Mouse (Mus musculus): ENCODE measurements around the gene Inafm1.
A peak's percentile ranks its signal among the peaks of the same experiment; 100 is the strongest.
"Not testable (repeated sequence)": the region's sequence is repeated elsewhere in the genome, so short reads cannot be mapped to it uniquely, and the experiment has no call there.

The Inafm1 gene

GRCm38 (mm10) chr7:16273081-16273765, at the start of gene Inafm1:
Gene Inafm1, minus strand, starts transcription at chr7:16273617.
- peak; percentile 79 for DNase-seq (ENCODE audit: low spot score)

DNA sequence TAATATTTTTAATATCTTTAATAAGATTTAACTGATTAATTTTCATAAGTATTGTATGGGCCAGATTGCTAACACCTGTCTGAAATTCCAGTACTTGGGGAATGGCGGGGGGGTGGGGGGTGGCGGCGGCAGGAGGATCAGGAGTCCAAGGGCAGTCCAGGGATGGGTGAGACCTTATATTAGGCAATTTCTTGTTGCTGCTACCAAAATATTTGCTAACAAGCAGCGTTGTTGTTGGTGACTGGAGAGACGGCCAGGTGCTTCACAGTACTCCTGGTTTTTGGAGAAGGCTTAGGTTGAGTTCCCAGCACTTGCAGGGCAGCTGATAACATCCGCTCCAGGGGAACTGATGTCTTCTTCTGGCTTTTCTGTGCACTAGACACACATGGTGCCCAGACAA, 47.1 kb upstream of the Inafm1 start:
- no peak for DNase-seq (ENCODE audit: low spot score)

DNA sequence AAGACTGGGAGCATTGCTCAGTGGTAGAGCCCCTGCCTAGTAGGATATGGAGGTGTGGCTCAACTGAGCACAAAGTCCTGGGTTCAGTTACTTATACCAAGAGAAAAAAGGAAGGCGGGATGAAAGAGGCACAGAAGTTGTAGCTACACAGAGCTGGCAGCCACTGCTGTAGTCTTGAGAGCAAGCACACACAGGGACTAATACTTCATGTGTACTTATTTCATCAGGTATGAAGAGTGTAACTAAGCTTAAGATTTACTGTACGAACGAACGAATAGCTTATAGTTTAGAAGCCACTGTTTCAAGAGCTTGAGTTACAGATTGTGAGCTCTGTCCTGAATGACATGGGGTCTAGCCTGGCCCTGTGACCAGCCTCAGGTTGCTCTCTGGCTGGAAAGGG, 45.8 kb upstream of the Inafm1 start:
- no peak for DNase-seq (ENCODE audit: low spot score)

DNA sequence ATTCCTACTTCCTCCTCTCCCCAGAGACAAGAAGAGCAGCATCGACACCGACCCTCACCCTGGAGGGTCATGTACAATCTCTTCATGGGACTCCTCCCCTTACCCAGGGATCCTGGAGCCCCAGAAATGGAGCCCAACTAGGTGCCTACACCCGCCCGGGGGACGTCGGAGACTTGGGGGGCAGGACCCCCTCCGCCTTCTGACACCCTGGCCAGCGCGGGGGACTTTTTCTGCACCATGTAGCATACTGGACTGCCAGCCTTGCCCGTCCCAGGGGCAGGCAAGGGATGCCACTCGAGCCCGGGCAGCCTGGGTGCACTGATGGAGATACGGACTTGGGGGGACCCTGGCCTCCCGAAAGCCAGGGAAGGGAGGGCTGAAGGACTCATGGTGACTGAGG, 43.7 kb upstream of the Inafm1 start:
- no peak for DNase-seq (ENCODE audit: low spot score)

DNA sequence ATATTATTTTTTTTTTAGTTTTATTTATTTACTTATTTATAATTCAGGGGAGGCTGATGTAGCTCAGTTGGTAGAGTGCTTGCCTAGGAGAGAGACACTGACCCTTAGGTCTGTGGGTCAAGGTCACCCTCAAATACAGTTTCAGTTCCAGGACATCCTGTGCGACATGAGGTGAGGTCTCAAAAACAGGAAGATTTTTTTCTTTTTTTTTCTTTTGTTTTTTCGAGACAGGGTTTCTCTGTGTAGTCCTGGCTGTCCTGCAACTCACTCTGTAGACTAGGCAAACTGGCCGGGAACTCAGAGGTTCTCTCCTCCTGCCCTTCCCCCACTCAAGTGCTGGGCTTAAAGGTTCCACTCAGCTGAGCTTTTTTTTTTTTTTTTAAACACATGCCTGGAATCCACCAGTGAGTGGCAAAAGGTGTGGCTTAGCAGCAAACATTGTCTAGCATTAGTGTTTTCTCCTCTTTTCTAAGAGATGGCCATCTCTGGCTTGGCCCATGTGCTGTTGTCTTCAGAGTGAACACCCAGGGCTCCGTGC, 41.9 kb upstream of the Inafm1 start:
- DNase-seq (ENCODE audit: low spot score), result no peak

- DNase-seq (ENCODE audit: low spot score), result no peak
Observed at GRCm38 (mm10) chr7:16314221-16314775, 40.9 kb upstream of the Inafm1 start.

GRCm38 (mm10) chr7:16313481-16314220, 40.2 kb upstream of the Inafm1 start:
- DNase-seq (ENCODE audit: low spot score), result no peak

- no peak for DNase-seq (ENCODE audit: low spot score)
Observed at GRCm38 (mm10) chr7:16312672-16313311, 39.4 kb upstream of the Inafm1 start.

- DNase-seq (ENCODE audit: low spot score), result no peak
Observed at GRCm38 (mm10) chr7:16312011-16312671, 38.7 kb upstream of the Inafm1 start.

- DNase-seq (ENCODE audit: low spot score), result no peak
Observed at GRCm38 (mm10) chr7:16311453-16312004, 38.1 kb upstream of the Inafm1 start.

DNA sequence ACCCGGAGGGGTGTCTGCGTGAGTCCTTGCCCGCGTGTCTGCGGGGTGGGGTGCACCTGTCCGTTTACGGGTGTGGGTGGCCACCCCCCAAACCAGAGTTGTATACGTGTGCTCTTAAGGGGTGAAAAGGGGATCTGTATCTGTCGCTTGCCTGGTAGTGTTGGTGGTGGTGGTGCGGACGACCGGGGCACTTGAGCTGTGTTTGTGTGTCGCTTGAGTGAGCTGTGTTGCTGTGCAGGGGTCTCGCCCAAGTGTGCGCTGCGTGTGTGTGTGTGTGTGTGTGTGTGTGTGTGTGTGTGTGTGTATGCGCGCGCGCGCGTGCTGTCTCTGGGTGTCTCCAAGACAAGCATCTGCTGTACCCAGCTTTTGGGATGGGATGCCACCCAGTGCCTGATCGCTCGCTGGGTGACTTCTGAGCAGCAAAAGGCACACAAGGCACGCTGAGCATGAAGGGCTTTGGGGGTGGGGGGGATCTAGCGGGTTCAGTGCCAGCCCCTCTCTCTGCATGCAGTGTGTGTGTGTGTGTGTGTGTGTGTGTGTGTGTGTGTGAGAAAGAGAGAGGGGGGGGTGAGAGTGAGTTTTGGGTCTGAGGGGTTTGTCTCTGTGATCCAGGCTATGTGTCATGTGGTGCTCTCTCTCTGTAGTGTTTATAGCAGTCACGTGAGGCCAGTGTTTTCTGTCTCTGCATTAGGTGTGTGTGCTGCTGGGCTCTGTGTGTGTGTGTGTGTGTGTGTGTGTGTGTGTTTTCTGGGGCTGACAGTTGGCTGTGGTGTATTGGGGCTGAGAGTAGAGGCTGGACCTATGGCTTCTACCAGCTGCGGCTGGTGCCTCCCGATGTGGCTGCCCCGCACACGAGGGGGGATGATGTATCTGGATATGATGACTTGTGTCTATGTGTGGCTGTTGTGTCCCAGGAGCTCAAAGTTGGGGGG, 37.4 kb upstream of the Inafm1 start:
- DNase-seq (ENCODE audit: low spot score), result no peak

- no peak for DNase-seq (ENCODE audit: low spot score)
Observed at GRCm38 (mm10) chr7:16310020-16310520, 36.7 kb upstream of the Inafm1 start.

GRCm38 (mm10) chr7:16309318-16310019, 36.1 kb upstream of the Inafm1 start:
- DNase-seq (ENCODE audit: low spot score), result no peak

DNA sequence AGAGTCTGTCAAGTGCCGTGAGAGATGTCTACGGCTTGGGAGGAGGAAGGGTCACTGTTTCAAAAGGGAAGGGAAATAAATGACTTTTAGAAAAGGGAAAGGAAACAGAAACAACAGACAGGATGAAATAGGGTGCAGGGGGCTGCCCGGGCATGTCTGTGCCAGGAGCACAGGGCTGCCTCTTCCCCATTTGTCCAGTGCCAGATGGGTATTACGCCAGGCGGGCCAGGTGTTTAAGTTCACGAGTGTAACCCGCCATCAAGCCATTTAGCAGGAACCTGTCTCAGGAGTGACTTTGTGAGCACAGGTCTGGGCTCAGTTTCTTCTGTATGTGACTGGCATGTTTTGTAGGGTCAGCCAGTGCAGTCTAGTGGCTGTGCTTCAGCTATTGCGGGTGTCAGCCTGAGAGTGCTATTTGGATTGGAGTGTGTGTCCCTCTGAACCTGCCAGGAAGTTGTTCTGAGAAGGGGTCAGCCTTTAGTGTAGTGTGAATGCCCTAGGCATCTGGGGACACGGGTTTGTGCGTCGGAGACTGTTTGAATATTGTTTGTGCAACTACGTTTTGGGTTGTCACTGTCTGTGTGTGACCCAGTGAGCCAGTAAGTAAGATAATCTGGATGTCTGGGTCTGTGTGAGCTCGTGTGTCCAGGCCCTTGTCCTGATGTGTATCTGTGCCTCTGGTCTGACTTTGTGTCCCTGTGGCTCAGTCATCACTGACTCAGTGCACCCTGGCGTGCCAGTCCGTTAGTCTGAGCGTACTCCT, 35.3 kb upstream of the Inafm1 start:
- no peak for DNase-seq (ENCODE audit: low spot score)

- not testable (repeated sequence) for DNase-seq (ENCODE audit: low spot score)
Observed at GRCm38 (mm10) chr7:16308093-16308492, 34.7 kb upstream of the Inafm1 start, which contains the start of gene Bbc3. Gene Bbc3, plus strand, starts transcription at chr7:16308393.

GRCm38 (mm10) chr7:16307141-16307540, 33.7 kb upstream of the Inafm1 start:
- DNase-seq (ENCODE audit: low spot score), result not testable (repeated sequence)

DNA sequence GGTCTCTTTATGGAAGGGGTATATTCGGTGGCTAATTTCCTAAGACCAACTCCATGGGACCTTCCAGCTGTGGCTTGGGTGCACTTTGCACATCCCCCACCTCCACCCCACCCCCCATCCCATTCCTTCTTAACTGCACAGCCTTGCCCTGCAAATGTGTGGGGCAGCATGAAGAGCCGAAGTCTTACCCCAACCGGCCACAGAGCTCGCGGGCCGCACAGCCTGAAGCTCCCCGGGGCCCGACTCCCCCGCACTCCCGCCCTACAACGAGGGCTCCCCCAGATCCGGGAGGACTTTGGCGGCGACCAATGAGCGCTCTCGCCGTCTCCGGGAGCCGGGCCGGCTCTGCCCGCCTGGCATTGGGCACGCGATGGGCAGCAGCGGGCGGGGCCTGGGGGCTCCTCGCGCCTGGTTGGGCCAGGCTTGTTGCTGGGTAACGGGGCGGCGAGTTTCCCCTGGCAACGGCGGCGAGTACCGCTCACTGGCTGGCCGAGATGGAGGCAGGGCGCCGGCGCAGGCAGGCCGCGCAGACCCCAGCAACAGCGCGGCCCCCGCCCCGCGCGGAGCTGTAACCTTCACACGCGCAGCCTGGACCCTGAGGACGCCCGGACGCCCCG, 26.1 kb upstream of the Inafm1 start:
- DNase-seq (ENCODE audit: low spot score), result peak; percentile 90

DNA sequence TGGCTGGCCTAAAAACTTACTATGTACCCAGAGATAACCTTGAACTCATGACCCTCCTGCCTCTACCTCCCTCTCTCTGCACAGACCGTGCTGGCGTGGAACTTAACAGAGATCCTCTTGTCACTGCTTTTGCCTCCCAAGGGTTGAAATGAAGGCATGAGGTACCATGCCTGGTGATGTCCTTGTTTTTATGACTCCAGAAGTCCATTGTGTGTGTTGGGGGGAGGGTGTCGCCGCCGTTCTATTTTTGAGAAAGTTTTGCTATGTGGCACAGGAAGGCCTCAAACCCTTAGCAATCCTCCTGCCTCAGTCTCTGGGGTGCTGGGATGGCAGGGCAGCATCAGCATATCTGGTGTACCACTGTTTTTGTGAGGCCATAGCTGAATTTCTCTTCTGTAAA, 25.5 kb upstream of the Inafm1 start:
- DNase-seq (ENCODE audit: low spot score), result no peak
